Mouse (Mus musculus) A20 (cell line): ENCODE measurements around the gene Sfr1.

Source experiments
- DNase-seq: peaks from one replicate; pipeline ENCODE4 v3.0.0-alpha.2; 2011; ENCODE audit warnings: low read depth, low spot score

Gene Sfr1

GRCm38 (mm10) chr19:47752456-47752855, 21.0 kb downstream of the Sfr1 start:
- DNase-seq = no peak

GRCm38 (mm10) chr19:47753921-47754320, 22.4 kb downstream of the Sfr1 start:
- no peak for DNase-seq

GRCm38 (mm10) chr19:47754931-47755330, 23.4 kb downstream of the Sfr1 start:
- DNase-seq = peak; percentile 73

- DNase-seq = peak; percentile 77
Measured at GRCm38 (mm10) chr19:47755625-47756024, 24.1 kb downstream of the Sfr1 start.

- DNase-seq = no peak
Measured at GRCm38 (mm10) chr19:47777847-47778246, 46.4 kb downstream of the Sfr1 start.

- no peak for DNase-seq
Measured at GRCm38 (mm10) chr19:47780145-47780544, 48.7 kb downstream of the Sfr1 start.

- peak; percentile 35 for DNase-seq
Measured at GRCm38 (mm10) chr19:47780972-47781371, 49.5 kb downstream of the Sfr1 start.

- DNase-seq = no peak
Measured at GRCm38 (mm10) chr19:47783898-47784297, 52.4 kb downstream of the Sfr1 start.
